Mouse (Mus musculus): ENCODE data around the gene Chrne.

DNA sequence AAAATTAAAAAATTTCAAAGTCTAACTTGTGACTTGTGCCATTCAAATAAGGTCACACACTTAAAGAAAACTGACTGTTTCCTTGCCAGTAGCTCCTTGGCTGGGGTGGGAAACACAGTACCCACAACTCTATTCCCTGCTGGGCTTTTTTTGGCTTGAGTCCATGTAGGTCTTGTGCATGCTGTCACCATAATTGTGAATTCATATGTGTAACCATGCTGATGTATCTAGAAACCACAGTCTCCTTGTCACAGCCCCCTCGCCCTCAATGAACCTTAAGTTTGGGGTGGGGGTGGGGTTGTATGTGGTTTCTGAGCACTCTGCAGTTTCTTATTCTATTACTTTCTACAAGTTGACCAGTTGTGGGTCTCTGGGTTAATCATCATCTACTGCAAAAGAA, 27.3 kb downstream of the Chrne start:
- TF ChIP-seq CTCF (IDR thresholded peaks at IDR 0.05; ENCODE audit: low read depth), result no peak
- TF ChIP-seq EP300 (IDR thresholded peaks at IDR 0.05; ENCODE audit: low read depth), result no peak

Measured in liver, embryonic 14.5 days (tissue).